Mouse (Mus musculus): ENCODE results near the gene Aox2.

Aox2 gene

DNA sequence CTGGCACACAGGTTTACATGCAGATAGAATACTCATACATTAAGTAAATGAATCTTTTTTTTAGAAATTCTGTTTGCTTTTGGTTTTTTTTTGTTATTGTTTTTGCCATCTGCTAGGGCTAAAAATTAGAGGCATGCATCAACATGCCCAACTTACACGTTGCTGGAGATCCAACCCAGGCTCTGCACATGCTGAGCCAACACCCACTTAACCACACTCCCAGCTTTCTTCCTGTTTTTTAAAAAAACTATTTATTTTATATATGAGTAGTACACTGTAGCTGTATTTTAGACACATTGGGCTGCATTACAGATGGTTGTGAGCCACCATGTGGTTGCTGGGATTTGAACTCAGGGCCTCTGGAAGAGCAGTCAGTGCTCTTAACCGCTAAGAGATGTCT is 137.9 kb downstream of the Aox2 start:
- in situ Hi-C loops (cut with MboI; ENCODE audit: low pct_unique_long_range_greater_than_20kb in 1 of 2, low sequenced_read_pairs in 2 of 2, unreplicated experiment in 1 of 2): loop anchor here (25.0 kb wide), 2 partner anchors 404 to 1271 kb away; partner anchors contain the start of genes Kctd18 (in 1 of the 2) and Nop58 (in 1 of the 2)

DNA sequence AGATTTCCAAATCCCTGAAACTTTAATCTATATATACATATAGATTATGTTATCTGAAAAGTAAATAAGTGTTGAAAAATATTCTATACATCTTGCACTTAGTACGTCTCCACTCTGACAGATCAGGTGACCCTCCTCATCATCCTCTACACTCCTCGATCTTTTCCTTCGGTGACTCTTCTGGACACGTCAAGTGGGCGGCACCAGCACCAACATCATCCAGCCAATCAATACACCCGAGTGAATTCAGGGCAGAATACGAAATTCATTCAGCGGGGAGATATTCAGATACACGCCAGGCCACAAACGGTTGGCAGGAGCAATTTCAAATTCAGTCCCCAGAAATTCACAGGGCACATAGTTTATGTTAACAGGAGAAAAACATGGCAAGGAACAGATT is 141.9 kb downstream of the Aox2 start:
- in situ Hi-C loops (cut with MboI; ENCODE audit: low pct_unique_long_range_greater_than_20kb in 1 of 2, low sequenced_read_pairs in 2 of 2, unreplicated experiment in 1 of 2): loop anchor here (25.0 kb wide), 2 partner anchors 408 to 1267 kb away; partner anchors contain the start of genes Kctd18 (in 1 of the 2) and Nop58 (in 1 of the 2)

DNA sequence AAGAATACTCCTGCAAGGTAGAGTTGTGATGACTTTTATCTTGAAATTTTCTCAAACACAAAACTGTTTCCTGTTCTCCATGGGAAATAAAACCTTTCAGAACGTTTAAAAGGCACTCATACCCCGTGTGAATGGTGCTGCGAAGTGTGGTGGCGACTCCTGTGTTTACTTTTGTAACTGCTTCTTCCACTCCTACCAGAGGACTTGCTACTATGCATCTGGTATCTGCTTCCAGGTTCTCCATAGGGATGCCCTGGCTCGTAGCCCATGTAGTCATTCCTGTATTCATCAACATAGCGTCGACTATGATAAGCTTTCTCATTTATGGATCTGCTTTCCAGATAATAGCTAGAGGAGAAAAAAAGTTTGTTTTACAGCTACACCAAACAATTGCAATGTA is 142.8 kb downstream of the Aox2 start:
- in situ Hi-C loops (cut with MboI; ENCODE audit: low pct_unique_long_range_greater_than_20kb in 1 of 2, low sequenced_read_pairs in 2 of 2, unreplicated experiment in 1 of 2): loop anchor here (25.0 kb wide), 2 partner anchors 409 to 1266 kb away; partner anchors contain the start of genes Kctd18 (in 1 of the 2) and Nop58 (in 1 of the 2)

DNA sequence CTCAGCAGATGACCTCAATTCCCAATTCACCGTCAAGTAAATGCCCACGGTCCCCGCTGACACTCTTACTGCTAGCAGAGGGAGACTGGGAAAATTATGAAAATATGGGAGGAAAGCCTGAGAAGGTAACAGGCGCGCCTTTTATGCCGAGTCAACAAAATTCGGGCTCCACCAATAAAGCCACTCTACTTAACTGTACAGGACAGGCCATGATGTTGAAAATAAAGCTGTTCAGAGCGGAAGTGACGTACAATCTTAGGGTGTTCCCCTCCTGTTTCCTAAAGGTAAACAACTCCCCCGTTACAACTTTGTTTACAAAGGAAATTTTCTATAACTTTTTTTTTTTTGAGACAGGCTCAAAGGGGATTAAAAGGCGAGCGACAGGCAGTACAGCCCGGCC is 144.8 kb downstream of the Aox2 start:
- in situ Hi-C loops (cut with MboI; ENCODE audit: low pct_unique_long_range_greater_than_20kb in 1 of 2, low sequenced_read_pairs in 2 of 2, unreplicated experiment in 1 of 2): loop anchor here (25.0 kb wide), 2 partner anchors 411 to 1264 kb away; partner anchors contain the start of genes Kctd18 (in 1 of the 2) and Nop58 (in 1 of the 2)

DNA sequence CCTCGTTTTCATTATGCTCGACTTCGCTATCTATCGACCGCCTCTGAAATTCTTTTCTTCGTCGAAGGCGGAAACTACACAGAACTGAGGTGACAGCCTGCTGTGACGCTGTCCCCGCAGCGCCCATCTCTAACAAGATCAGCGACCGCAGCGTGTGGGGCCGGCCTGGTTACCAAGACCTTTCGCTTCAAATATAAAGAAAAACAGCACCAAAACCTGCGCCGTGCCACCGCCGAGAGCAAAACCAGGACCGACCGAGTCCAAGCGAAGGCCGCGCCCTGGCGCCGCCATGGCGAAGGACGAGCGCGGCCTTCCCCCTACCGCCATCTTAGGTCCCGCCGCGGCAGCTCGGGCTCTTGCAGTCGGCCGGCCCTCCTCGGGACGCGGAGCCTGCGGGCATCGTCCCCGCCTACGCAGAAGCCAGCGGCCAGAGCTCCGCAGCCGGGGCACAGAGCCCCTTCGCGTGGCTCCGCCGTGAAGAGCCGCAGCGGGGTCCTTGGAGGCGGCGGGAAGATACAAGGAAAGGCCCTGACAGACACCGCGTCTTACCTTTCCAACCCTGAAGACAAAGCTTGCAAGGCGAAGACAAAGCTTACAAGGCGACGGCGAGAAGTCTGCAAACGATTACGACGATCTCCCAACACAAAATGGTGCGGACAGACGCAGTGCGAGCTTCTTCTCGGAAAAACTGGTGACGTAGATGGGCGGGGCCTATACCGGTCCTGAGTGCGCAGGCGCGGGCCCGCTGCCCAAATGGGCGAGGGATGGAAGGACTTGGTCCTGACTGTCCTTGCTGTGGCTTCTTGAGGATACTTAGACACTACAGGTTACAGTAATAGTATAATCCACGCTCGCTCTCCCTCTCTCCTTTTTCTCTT is 145.5 kb downstream of the Aox2 start, which contains the start of gene Clk1:
Gene Clk1, minus strand, starts transcription at position 696 of the 878 bp plus-strand sequence.
- in situ Hi-C loops (cut with MboI; ENCODE audit: low pct_unique_long_range_greater_than_20kb in 1 of 2, low sequenced_read_pairs in 2 of 2, unreplicated experiment in 1 of 2): loop anchor here (25.0 kb wide), 2 partner anchors 411 to 1264 kb away; partner anchors contain the start of genes Kctd18 (in 1 of the 2) and Nop58 (in 1 of the 2)

DNA sequence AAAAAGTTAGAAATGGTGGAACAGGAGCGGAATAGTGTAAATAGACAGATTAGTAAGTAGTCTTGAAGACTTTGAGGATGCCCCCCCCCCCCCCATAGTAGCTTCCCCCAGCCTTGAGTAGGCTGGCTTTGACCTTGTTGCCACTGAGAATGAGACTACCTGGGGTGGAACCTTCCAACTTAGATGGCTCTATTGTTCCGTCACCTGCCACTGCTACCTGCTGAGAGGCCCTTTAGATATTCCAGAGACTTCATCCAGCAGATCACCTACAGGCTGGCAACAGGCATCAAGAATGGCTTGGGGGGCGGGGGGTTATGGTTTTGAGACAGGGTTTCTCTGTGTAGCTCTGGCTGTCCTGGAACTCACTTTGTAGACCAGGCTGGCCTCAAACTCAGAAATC is 146.4 kb downstream of the Aox2 start:
- in situ Hi-C loops (cut with MboI; ENCODE audit: low pct_unique_long_range_greater_than_20kb in 1 of 2, low sequenced_read_pairs in 2 of 2, unreplicated experiment in 1 of 2): loop anchor here (25.0 kb wide), 2 partner anchors 412 to 1263 kb away; partner anchors contain the start of genes Kctd18 (in 1 of the 2) and Nop58 (in 1 of the 2)

Data from mouse embryonic stem cell (cell line).